Mouse (Mus musculus) effector memory CD4-positive, alpha-beta T cell, adult 7 months (primary cell): ENCODE data around the gene Tbc1d13. TPM values are rescaled to one million over a fixed set of nuclear protein-coding genes. Genes with fewer than 3 reads are reported as not detected.

Source experiments
- polyA plus RNA-seq: library from polyadenylated mRNA; unstranded; fragments of 100-300 nt; shearing (Covaris generic); gene quantifications from one replicate; pipeline ENCODE4 v1.2.1, GENCODE M21; 2017

Tbc1d13 gene
- polyA plus RNA-seq: 5.4 TPM

GRCm38 (mm10) chr2:30133613-30134377, at the start of gene Tbc1d13:
Gene Tbc1d13 (plus strand): TSS chr2:30133746.

GRCm38 (mm10) chr2:30093471-30094207, 39.9 kb upstream of the Tbc1d13 start, which contains the start of gene Zdhhc12:
Gene Zdhhc12 (minus strand): TSS chr2:30093648.

GRCm38 (mm10) chr2:30124472-30125274, 8.9 kb upstream of the Tbc1d13 start, which contains the start of gene Zer1:
Gene Zer1 (minus strand): TSS chr2:30124585.

GRCm38 (mm10) chr2:30171371-30171996, 37.9 kb downstream of the Tbc1d13 start, which contains the start of gene Endog:
Gene Endog (plus strand): TSS chr2:30171493.

GRCm38 (mm10) chr2:30177700-30178675, 44.4 kb downstream of the Tbc1d13 start, which contains the start of gene Spout1:
Gene Spout1 (minus strand): TSS chr2:30178459.

Other genes with a start within 250 kb of the Tbc1d13 start
- gene Odf2, start 244.5 kb upstream of the Tbc1d13 start, polyA plus RNA-seq: 63.6 TPM
- 53.7 TPM for gene Gle1, start 198.3 kb upstream of the Tbc1d13 start, polyA plus RNA-seq
- gene Sptan1, start 168.2 kb upstream of the Tbc1d13 start, polyA plus RNA-seq: 87.7 TPM
- 2.3 TPM for gene Wdr34, start 84.9 kb upstream of the Tbc1d13 start, polyA plus RNA-seq
- gene Set, start 76.4 kb upstream of the Tbc1d13 start, polyA plus RNA-seq: 287 TPM
- 1.1 TPM for gene Pkn3, start 56.1 kb upstream of the Tbc1d13 start, polyA plus RNA-seq
- 9.4 TPM for gene Zdhhc12, start 40.1 kb upstream of the Tbc1d13 start, polyA plus RNA-seq
- gene Zer1, start 9.2 kb upstream of the Tbc1d13 start, polyA plus RNA-seq: 21.4 TPM
- 23.6 TPM for gene Endog, start 37.7 kb downstream of the Tbc1d13 start, polyA plus RNA-seq
- gene Spout1, start 44.7 kb downstream of the Tbc1d13 start, polyA plus RNA-seq: 28.2 TPM
- 7.8 TPM for gene Kyat1, start 72.1 kb downstream of the Tbc1d13 start, polyA plus RNA-seq
- gene Lrrc8a, start 104.0 kb downstream of the Tbc1d13 start, polyA plus RNA-seq: 3.4 TPM
- gene Gm28035, start 106.8 kb downstream of the Tbc1d13 start, polyA plus RNA-seq: 1.6 TPM
- 1.5 TPM for gene Phyhd1, start 132.5 kb downstream of the Tbc1d13 start, polyA plus RNA-seq
- not detected for gene Gm28038, start 147.3 kb downstream of the Tbc1d13 start, polyA plus RNA-seq
- gene Dolk, start 152.6 kb downstream of the Tbc1d13 start, polyA plus RNA-seq: 6.4 TPM
- gene Nup188, start 152.7 kb downstream of the Tbc1d13 start, polyA plus RNA-seq: 16.6 TPM
- 79.2 TPM for gene Sh3glb2, start 225.6 kb downstream of the Tbc1d13 start, polyA plus RNA-seq
- 4.6 TPM for gene Miga2, start 230.5 kb downstream of the Tbc1d13 start, polyA plus RNA-seq